Mouse (Mus musculus): ENCODE results near the gene Nek8.

GRCm38 (mm10) chr11:78182450-78182849 is 6.0 kb upstream of the Nek8 start:
- TF ChIP-seq CTCF (IDR thresholded peaks at IDR 0.05; ENCODE audit: insufficient read depth, low read depth, low read length) (no peak), POLR2A (IDR thresholded peaks at IDR 0.05; ENCODE audit: insufficient read depth, low read depth, low read length) (no peak)
